Comparison of ENCODE assay signal across 23 mouse cellular contexts in the genomic region with DNA sequence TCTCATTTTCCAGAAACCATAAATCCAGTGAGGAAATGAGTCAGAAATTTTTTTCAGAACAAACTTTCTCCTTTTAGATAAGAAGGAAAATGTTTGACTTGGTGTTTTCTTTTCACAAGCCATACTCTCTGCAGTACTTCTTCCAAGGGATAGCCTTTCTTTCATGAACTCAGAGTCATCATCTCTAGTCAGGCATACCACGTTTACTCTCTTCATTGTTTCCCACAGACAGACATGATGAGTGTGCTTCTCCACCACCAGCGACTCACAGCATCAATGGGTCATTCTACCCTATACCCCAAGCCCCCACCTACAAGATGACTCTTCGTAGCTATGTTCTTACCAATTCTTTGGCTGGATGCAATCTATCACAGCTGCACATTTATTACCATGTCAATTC.
A peak's percentile ranks its signal among the peaks of the same experiment; 100 is the strongest.
DNase-seq lines count a peak whose midpoint lies in the region; ATAC-seq and TF ChIP-seq lines count a peak whose summit lies in the region.
"Had no signal": no experiment of that assay in that cellular context is flagged by ENCODE, and none has a peak within 500 bp of the region (broad histone marks: within the 10 kb centered on the region; RNA-seq: fewer than 3 reads in every experiment).

No protein-coding gene starts in this region.

- H3K79me2 ChIP-seq in myocyte (ENCODE audit: control insufficient read depth, insufficient read depth): no peaks in the 10 kb centered on the region

- TF ChIP-seq CTCF in Patski (IDR thresholded peaks at IDR 0.05): no peak
- TF ChIP-seq CTCF in cerebellum, adult 2 months (IDR thresholded peaks at IDR 0.05; ENCODE audit: borderline replicate concordance, insufficient read depth, low read depth, low read length): no peak

- no peaks in the 10 kb centered on the region for H3K4me1 ChIP-seq in cerebellum, adult 2 months (ENCODE audit: control insufficient read depth, insufficient read depth, low read length)
- H3K4me1 ChIP-seq: forebrain, embryonic 12.5 days; forebrain, embryonic 15.5 days; hindbrain, embryonic 10.5 days; hindbrain, embryonic 13.5 days; intestine, embryonic 15.5 days had no signal

- TF ChIP-seq POLR2A in myocyte (IDR thresholded peaks at IDR 0.05; ENCODE audit: insufficient read length, low read depth): no peak
- TF ChIP-seq POLR2A in cerebellum, adult 2 months (IDR thresholded peaks at IDR 0.05; ENCODE audit: borderline replicate concordance, insufficient read depth, low read length): no peak

- DNase-seq in adrenal gland, adult 2 months: peak; percentile 3
- DNase-seq in adrenal gland, postnatal 14 days: no peak
- DNase-seq in 3T3-L1 (ENCODE audit: low read depth, low spot score) (peak; percentile 40), Patski (ENCODE audit: low read depth, low spot score) (peak; percentile 17)
- DNase-seq in cerebellum, adult 2 months: no peak
- DNase-seq in kidney, postnatal 14 days: no peak
- DNase-seq: adrenal gland, postnatal 25 days; cerebellum, adult 11-12 months; cerebellum, adult 9-10 months; cerebellum, postnatal 14 days; gastrocnemius, adult 2 months; gastrocnemius, postnatal 14 days; heart, adult 11 months; heart, postnatal 36 days had no signal

- H3K4me3 ChIP-seq in myocyte: no peak overlapping the region
- H3K4me3 ChIP-seq in cerebellum, adult 2 months (replicated peaks; ENCODE audit: insufficient read depth, low read depth, low read length): no peak overlapping the region
- H3K4me3 ChIP-seq: forebrain, embryonic 12.5 days; forebrain, embryonic 15.5 days; gastrocnemius, adult 2 months; hindbrain, embryonic 10.5 days; hindbrain, embryonic 13.5 days; intestine, embryonic 15.5 days had no signal

- in situ Hi-C loops in Patski (cut with MboI; ENCODE audit: low pct_unique_long_range_greater_than_20kb): no loop called here

- H3ac ChIP-seq in myocyte (ENCODE audit: control insufficient read depth, insufficient read length): no peak overlapping the region

- no peak overlapping the region for H3K27ac ChIP-seq in cerebellum, adult 2 months (ENCODE audit: insufficient read depth, low read length)
- H3K27ac ChIP-seq: forebrain, embryonic 12.5 days; forebrain, embryonic 15.5 days; gastrocnemius, adult 2 months; hindbrain, embryonic 10.5 days; hindbrain, embryonic 13.5 days; intestine, embryonic 15.5 days had no signal

- H3K27me3 ChIP-seq in Patski (no peaks in the 10 kb centered on the region), myocyte (ENCODE audit: control insufficient read depth, insufficient read depth, insufficient read length) (no peaks in the 10 kb centered on the region)
- H3K27me3 ChIP-seq in cerebellum, adult 2 months (ENCODE audit: control insufficient read depth, insufficient read depth, low read length): no peaks in the 10 kb centered on the region
- H3K27me3 ChIP-seq: forebrain, embryonic 12.5 days; forebrain, embryonic 15.5 days; hindbrain, embryonic 13.5 days; intestine, embryonic 15.5 days had no signal

- H3K36me3 ChIP-seq in myocyte (ENCODE audit: control insufficient read depth, insufficient read depth): no peaks in the 10 kb centered on the region
- H3K36me3 ChIP-seq: forebrain, embryonic 12.5 days; forebrain, embryonic 15.5 days; hindbrain, embryonic 10.5 days; hindbrain, embryonic 13.5 days; intestine, embryonic 15.5 days had no signal

- peak; percentile 79 for ATAC-seq in Patski
- ATAC-seq: CD4-positive, CD25-positive, alpha-beta regulatory T cell, adult 4 months; forebrain, embryonic 15.5 days; hindbrain, embryonic 16.5 days; intestine, embryonic 15.5 days had no signal

- peak overlapping the region; percentile 46 for H3K4me2 ChIP-seq in myocyte (ENCODE audit: low read depth)
- H3K4me2 ChIP-seq: forebrain, embryonic 12.5 days; forebrain, embryonic 15.5 days; heart, embryonic 11.5 days; hindbrain, embryonic 13.5 days; intestine, embryonic 15.5 days had no signal

- CTCF ChIA-PET in Patski (lab: Charles Lee): no interaction called here

- POLR2A ChIA-PET in Patski (lab: Charles Lee): no interaction called here

- 57% methylated on average over 3 of the region's 3 CpGs for WGBS in cerebellum, adult 2 months

TF ChIP-seq in myocyte, 11 proteins besides CTCF, POLR2A, EP300 and RAD21:
- TF ChIP-seq CEBPB (IDR thresholded peaks at IDR 0.05; ENCODE audit: insufficient read depth, poor library complexity, severe bottlenecking): no peak
- TF ChIP-seq TCF12 (IDR thresholded peaks at IDR 0.05; ENCODE audit: insufficient read depth, poor library complexity, severe bottlenecking): no peak
- no peak for TF ChIP-seq USF1 (IDR thresholded peaks at IDR 0.05; ENCODE audit: low read depth)
- no peak for TF ChIP-seq TCF3 (IDR thresholded peaks at IDR 0.05; ENCODE audit: insufficient read length, low read depth)
- no peak for TF ChIP-seq REST (IDR thresholded peaks at IDR 0.05; ENCODE audit: insufficient read depth, insufficient read length)
- TF ChIP-seq POLR2AphosphoS2 (IDR thresholded peaks at IDR 0.05; ENCODE audit: insufficient read length, low read depth): no peak
- TF ChIP-seq MYOD1 (IDR thresholded peaks at IDR 0.05; ENCODE audit: control insufficient read depth in 1 of 3, insufficient read length in 2 of 3, low read depth in 2 of 3): no peak
- no peak for TF ChIP-seq E2F4 (IDR thresholded peaks at IDR 0.05; ENCODE audit: insufficient read depth)
- TF ChIP-seq SRF (IDR thresholded peaks at IDR 0.05; ENCODE audit: control insufficient read depth, insufficient read length, low read depth): no peak
- TF ChIP-seq MAX (IDR thresholded peaks at IDR 0.05; ENCODE audit: low read depth): no peak
- TF ChIP-seq MYOG (IDR thresholded peaks at IDR 0.05; ENCODE audit: control insufficient read depth in 1 of 3, insufficient read depth in 1 of 3, insufficient read length in 2 of 3, low read depth in 2 of 3): no peak

Comparison
In these comparisons a context has a peak if more than half of its experiments do, and no peak if none do; other contexts are left out.
1. DNase-seq: peak in adrenal gland, adult 2 months (single experiment), 3T3-L1 (single experiment) and Patski (single experiment); none in adrenal gland, postnatal 14 days (single experiment), cerebellum, adult 2 months (0 of 2) and kidney, postnatal 14 days (single experiment).